Mouse (Mus musculus): ENCODE data around the gene Slc30a6. TPM values are rescaled to one million over a fixed set of nuclear protein-coding genes. Genes with fewer than 3 reads are reported as not detected.
A peak's percentile ranks its signal among the peaks of the same experiment; 100 is the strongest.

Gene Slc30a6
- 28.8 and 33.2 TPM in 2 replicates for polyA plus RNA-seq (2015; fragmentation: Nextera tagmentation; extraction: Ambion mirVana)

DNA sequence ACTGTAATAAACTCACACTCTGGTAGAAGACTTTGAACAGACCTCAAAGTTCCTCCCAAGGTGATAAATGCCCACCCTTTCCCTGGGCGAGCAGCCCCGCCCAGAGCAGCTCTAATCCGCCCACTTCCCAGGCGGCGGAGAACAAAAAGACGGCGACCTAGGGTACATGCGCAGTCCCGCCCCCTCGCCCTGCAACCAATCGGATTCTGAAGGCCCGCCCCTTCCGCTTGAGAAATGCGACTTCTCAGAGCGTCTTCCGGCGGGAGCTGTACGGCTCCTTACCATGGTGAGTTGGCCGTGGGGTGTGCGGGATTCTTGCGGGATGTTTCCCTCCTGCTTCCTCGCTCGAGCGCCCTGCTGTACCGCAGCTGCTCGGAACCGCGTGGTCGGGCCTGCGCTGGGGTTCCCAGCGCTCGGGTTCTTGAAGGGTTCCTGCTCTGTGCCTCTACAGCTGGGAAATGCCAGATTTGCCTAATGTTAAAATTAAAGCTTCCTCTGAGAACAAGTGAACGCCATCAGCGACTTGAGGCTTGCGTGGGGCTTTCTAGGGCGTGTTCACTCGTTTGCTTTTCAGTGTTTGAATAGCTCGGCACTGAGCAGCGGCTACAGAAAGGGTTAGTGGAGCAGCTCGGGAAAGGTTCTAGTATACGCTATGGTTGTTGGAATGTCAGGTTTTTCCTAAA lies at the start of gene Slc30a6:
TSS of gene Slc30a6 (plus strand) at position 226 of the 683 bp plus-strand sequence.
- WGBS: under 1% methylated on average over 41 of the region's 41 CpGs
- Histone ChIP-seq H3K4me3 (peak within 1 kb of the TSS; percentile 76), H3K4me2 (peak within 1 kb of the TSS; percentile 72), H3K36me3 (ENCODE audit: poor library complexity, severe bottlenecking) (no peaks in the 10 kb centered on the region), H3K27me3 (no peaks in the 10 kb centered on the region), H3K9me3 (replicated peaks) (no peaks in the 10 kb centered on the region), H3K27ac (peak within 1 kb of the TSS; percentile 88), H3K4me1 (peaks cover 14% of the 10 kb centered on the region), H3K9ac (peak within 1 kb of the TSS; percentile 92)
- ATAC-seq: peak; percentile 99

DNA sequence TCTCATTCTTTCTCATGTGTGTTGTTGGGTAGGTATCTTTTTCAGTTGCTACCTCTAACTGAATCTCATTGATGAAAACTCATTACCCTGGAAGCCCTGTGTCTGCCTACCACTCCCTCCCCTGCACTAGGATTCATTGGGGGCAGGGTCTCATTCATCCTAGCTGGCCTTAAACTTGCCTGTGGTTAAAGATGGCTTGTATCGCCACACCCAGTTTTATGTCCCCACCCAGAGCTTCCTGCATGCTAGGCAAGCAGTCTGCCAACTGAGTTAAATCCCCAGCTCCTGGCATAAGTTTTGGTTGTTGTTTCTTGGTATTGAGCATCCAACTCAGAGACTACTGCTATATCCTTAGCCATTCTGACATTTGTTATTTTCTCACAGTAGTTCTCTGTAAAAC lies 31.8 kb upstream of the Slc30a6 start:
- Histone ChIP-seq H3K9me3 (replicated peaks) (no peaks in the 10 kb centered on the region), H3K4me3 (no peak overlapping the region), H3K27me3 (no peaks in the 10 kb centered on the region), H3K9ac (no peak overlapping the region), H3K27ac (no peak overlapping the region), H3K4me1 (no peaks in the 10 kb centered on the region), H3K36me3 (ENCODE audit: poor library complexity, severe bottlenecking) (peaks cover 65% of the 10 kb centered on the region), H3K4me2 (no peak overlapping the region)
- WGBS: 93% methylated on average over 1 of the region's 1 CpGs
- no peak for ATAC-seq

DNA sequence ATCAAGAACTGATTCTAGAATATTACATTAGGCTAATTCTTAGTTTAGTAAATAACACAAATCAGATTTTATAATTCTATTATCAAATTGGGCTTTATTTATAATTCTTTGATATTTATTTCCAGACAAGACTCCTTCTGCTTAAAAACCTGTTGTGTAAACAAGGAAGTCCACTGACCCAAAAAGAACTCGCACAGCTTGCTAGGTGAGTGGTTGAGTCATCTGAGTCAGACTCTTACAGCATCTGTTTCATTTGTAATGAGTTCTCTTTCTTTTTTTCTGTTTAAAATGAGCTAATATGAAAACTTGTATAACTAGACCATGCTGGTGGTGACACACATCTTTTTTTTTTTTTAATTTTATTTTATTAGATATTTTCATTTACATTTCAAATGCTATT lies 18.5 kb upstream of the Slc30a6 start:
- H3K4me3 ChIP-seq: no peak overlapping the region
- H3K9me3 ChIP-seq (replicated peaks): no peaks in the 10 kb centered on the region
- no peak overlapping the region for H3K4me2 ChIP-seq
- no peaks in the 10 kb centered on the region for H3K27me3 ChIP-seq
- no peak overlapping the region for H3K9ac ChIP-seq
- 95% methylated on average over 1 of the region's 1 CpGs for WGBS
- H3K27ac ChIP-seq: no peak overlapping the region
- no peak for ATAC-seq
- H3K4me1 ChIP-seq: no peaks in the 10 kb centered on the region
- peaks cover 83% of the 10 kb centered on the region for H3K36me3 ChIP-seq (ENCODE audit: poor library complexity, severe bottlenecking)

DNA sequence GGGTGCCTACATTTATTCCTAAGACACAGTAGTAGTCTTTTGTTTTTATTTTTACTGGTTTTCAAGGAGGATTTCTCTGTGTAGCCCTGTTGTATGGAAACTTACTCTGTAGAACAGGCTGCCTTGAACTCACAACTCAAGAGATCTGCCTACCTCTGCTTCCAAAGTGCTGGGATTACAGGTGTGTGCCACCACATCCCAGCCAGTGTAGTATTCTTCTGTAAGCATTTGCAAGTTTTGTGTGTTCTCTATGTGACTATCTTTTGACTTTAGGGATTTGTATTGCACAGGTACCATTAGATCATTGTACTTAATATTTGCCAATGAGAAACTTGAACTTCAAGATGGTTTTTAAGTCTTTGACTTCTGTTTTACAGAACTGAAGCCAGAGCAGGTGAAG lies 8.8 kb upstream of the Slc30a6 start:
- H3K27ac ChIP-seq: no peak overlapping the region
- H3K9me3 ChIP-seq (replicated peaks): no peaks in the 10 kb centered on the region
- H3K36me3 ChIP-seq (ENCODE audit: poor library complexity, severe bottlenecking): peaks cover 69% of the 10 kb centered on the region
- H3K9ac ChIP-seq: no peak overlapping the region
- no peak for ATAC-seq
- no peak overlapping the region for H3K4me3 ChIP-seq
- no peaks in the 10 kb centered on the region for H3K4me1 ChIP-seq
- H3K4me2 ChIP-seq: no peak overlapping the region
- H3K27me3 ChIP-seq: no peaks in the 10 kb centered on the region

DNA sequence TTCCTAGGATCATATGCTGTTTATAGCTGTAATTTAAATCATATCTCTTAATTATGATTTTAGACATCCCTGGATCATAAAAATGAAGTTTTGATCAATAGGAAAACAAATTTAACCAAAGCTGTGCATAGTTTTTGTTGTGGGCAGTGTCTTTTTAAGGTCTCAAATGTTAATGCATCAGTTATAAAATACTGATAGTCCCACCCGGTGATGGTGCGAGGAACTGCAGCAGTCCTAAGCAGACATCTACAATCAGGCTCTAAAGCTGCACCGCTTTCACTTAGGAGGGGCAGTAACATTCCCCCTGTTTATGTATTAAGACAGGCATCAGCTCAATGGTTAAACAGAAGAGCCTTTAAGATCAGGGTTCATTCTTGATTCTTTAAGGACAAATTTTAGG lies 5.6 kb upstream of the Slc30a6 start:
- Histone ChIP-seq H3K4me2 (no peak overlapping the region), H3K36me3 (ENCODE audit: poor library complexity, severe bottlenecking) (peaks cover 37% of the 10 kb centered on the region), H3K27ac (no peak overlapping the region), H3K4me3 (no peak overlapping the region), H3K4me1 (no peaks in the 10 kb centered on the region), H3K9me3 (replicated peaks) (no peaks in the 10 kb centered on the region), H3K27me3 (no peaks in the 10 kb centered on the region), H3K9ac (no peak overlapping the region)
- 78% methylated on average over 3 of the region's 3 CpGs for WGBS
- no peak for ATAC-seq

DNA sequence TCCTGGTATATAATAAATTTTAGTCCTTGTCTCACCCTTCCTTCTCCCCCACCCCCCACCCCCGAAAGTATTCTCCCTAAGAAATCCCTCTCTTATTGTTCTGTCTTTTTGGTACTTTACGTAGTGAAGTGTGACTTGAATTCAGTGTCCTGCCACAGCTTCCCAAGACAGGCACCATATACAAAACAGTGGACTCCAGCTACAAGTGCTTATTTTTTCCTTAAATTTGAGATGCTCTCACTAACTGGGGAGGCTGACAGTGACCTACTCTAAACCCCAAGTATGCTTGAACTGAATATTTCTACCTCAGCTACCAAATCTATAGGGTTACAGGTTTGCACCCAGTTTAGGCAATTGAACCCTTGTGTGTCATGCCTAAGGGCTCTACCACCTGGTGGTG lies 1.0 kb upstream of the Slc30a6 start:
- Histone ChIP-seq H3K4me3 (no peak overlapping the region), H3K27me3 (no peaks in the 10 kb centered on the region), H3K9me3 (replicated peaks) (no peaks in the 10 kb centered on the region), H3K9ac (no peak overlapping the region), H3K27ac (no peak overlapping the region), H3K4me2 (0 out of 2 replicates have a peak overlapping the region, but pooled peaks have one; percentile 72), H3K4me1 (peaks cover 14% of the 10 kb centered on the region), H3K36me3 (ENCODE audit: poor library complexity, severe bottlenecking) (no peaks in the 10 kb centered on the region)
- no peak for ATAC-seq
- 75% methylated on average over 2 of the region's 2 CpGs for WGBS

DNA sequence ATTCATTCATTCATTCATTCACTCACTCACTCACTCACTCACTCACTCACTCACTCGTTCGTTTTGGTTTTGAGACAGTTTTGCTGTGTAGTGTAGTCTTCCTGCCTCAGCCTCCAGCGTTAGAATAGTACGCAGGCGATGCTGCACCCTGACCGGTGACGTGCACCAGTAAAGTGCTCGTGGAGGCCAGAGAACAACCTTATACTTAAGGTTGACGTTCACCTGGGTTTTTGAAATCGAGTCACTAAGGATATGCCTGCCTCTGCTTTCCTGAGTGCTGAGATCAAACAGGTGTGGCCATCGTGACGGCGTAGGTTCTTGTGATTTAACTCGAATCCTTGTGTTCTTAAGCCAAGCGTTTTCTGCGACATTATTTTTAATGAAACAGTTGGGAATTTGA lies 553 bp upstream of the Slc30a6 start:
- no peaks in the 10 kb centered on the region for H3K36me3 ChIP-seq (ENCODE audit: poor library complexity, severe bottlenecking)
- WGBS: 25% methylated on average over 16 of the region's 16 CpGs
- no peaks in the 10 kb centered on the region for H3K9me3 ChIP-seq (replicated peaks)
- peak; percentile 27 for ATAC-seq
- no peak overlapping the region for H3K27ac ChIP-seq
- H3K4me2 ChIP-seq: peak overlapping the region; percentile 72
- peaks cover 14% of the 10 kb centered on the region for H3K4me1 ChIP-seq
- H3K27me3 ChIP-seq: no peaks in the 10 kb centered on the region
- H3K9ac ChIP-seq: peak overlapping the region; percentile 43; the same call in 1 of the 2 replicates
- peak overlapping the region; percentile 76 for H3K4me3 ChIP-seq

DNA sequence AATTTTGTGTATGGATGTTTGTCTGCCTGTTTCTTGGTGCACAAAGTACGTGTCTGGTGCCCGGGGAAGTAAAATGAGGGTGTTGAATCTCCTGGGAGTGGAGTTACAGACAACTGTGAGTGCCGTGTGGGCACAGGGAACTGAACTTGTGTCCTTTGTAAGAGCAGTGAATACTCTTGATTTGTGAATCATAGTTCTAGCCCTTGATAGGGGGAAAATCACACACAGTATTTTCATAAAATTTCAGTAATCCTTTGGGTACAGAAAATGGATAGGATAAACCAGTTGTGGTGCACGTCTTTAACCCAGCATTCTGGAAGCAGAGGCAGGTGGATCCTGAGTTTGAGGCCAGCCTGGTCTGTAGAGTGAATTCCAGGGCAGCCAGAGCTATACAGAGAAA lies 1.4 kb downstream of the Slc30a6 start:
- H3K36me3 ChIP-seq (ENCODE audit: poor library complexity, severe bottlenecking): peaks cover under 1% of the 10 kb centered on the region; the same call in 1 of the 2 replicates
- H3K4me1 ChIP-seq: peaks cover 14% of the 10 kb centered on the region
- H3K27me3 ChIP-seq: no peaks in the 10 kb centered on the region
- ATAC-seq: no peak
- H3K4me3 ChIP-seq: peak overlapping the region; percentile 76; the same call in 1 of the 2 replicates
- H3K9me3 ChIP-seq (replicated peaks): no peaks in the 10 kb centered on the region
- peak overlapping the region; percentile 72 for H3K4me2 ChIP-seq
- H3K27ac ChIP-seq: no peak overlapping the region
- WGBS: 89% methylated on average over 4 of the region's 4 CpGs
- H3K9ac ChIP-seq: no peak overlapping the region; the same call in 1 of the 2 replicates

DNA sequence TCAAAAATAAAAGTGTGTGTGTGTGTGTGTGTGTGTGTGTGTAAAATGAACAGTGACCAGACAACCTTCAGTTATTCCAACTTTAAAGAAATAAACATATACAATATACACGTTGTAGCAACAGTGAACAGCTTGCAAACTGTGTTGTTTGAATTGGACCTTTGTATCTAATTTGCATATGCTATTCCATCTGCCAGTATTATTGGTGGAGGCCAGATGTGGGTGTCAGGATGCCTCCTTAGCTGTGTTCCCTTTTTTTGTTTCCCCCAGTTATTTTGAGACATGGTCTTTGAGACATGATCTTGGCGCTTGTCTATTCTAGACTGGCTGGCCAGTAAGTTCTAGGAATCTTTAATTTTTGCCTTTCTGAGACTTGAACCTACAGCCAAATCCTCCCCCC lies 1.8 kb downstream of the Slc30a6 start:
- Histone ChIP-seq H3K27ac (no peak overlapping the region), H3K9me3 (replicated peaks) (no peaks in the 10 kb centered on the region), H3K4me1 (peaks cover 14% of the 10 kb centered on the region), H3K9ac (no peak overlapping the region), H3K4me3 (no peak overlapping the region), H3K36me3 (ENCODE audit: poor library complexity, severe bottlenecking) (peaks cover 4% of the 10 kb centered on the region), H3K27me3 (no peaks in the 10 kb centered on the region), H3K4me2 (peak overlapping the region; percentile 72; the same call in 1 of the 2 replicates)
- 90% methylated on average over 2 of the region's 2 CpGs for WGBS
- no peak for ATAC-seq

DNA sequence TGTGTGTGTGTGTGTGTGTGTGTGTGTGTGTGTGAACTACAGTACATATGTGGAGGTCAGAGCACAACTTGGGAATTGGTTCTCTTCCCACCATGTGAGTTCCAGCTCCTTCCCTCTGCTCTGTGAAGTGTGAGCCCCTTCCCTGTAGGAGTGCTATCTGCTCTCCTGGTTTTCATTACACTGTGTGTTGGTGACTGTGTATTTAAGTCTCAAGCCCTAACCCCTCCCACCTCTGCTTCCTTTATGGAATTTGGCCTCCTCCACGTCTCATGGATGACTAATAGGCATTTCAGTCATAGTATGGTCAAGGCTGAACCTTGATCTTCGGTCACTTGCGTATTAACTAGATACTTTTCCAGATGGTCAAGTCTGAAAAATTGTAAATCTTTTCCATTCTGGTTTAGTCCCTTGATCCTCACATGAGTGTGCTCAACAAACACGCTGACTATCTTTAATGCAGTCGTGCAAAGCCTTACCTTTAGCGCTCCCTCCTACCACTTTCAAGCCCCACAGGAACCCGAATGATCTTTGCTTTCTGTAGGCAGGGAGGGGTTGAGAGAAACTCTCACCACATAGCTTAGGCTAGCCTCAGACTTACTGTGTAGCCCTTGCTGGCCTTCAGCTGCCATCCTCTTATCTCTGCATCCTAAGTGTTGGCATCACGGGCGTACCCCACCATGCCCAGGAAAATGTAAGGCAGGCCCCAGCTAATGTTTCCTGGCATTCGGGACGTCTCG lies 7.2 kb downstream of the Slc30a6 start:
- Histone ChIP-seq H3K27me3 (no peaks in the 10 kb centered on the region), H3K27ac (no peak overlapping the region), H3K36me3 (ENCODE audit: poor library complexity, severe bottlenecking) (peaks cover 52% of the 10 kb centered on the region), H3K4me3 (no peak overlapping the region), H3K4me1 (no peaks in the 10 kb centered on the region), H3K9me3 (replicated peaks) (no peaks in the 10 kb centered on the region), H3K4me2 (no peak overlapping the region), H3K9ac (no peak overlapping the region)
- ATAC-seq: no peak
- 95% methylated on average over 12 of the region's 12 CpGs for WGBS

DNA sequence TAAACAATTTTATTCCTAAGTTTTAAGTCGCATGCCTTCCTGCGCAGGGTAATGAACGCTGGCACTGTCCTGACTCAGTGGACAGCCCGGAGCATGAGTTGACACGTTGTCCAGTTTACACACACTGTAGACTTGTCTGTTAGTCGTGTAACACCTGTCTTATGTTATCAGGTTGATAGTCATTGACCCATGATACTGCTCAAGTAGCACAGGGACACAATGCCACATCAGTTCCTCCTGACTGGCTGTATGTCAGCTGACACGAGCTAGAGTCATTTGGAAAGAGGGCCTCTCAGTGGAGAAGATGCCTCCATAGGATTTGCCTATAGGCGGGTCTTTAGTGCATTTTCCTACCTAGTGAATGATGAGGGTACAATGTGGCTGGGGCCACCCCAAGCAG lies 11.1 kb downstream of the Slc30a6 start:
- H3K4me2 ChIP-seq: no peak overlapping the region
- H3K27me3 ChIP-seq: no peaks in the 10 kb centered on the region
- H3K4me3 ChIP-seq: no peak overlapping the region
- H3K9ac ChIP-seq: no peak overlapping the region
- no peaks in the 10 kb centered on the region for H3K4me1 ChIP-seq
- peaks cover 71% of the 10 kb centered on the region for H3K36me3 ChIP-seq (ENCODE audit: poor library complexity, severe bottlenecking)
- no peak overlapping the region for H3K27ac ChIP-seq
- WGBS: 90% methylated on average over 8 of the region's 8 CpGs
- H3K9me3 ChIP-seq (replicated peaks): no peaks in the 10 kb centered on the region
- no peak for ATAC-seq

DNA sequence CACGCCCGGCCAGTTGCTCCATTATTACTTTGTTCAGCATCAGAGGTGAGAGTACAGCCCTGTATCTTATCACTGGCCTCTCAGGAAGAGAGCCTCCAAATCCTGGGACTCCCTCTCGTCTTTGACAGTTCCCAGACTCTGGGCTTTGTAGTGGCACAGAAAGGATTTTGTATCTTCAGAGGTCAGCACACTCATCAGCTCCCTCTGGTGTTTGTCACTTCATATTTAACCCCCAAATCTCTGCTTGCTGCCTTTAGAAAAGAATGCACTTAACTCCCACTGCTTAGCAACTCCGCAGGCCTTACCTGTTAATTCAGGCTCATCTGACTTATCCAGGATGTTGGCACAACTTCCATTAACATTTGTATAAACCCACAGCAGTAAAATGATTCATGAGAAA lies 14.3 kb downstream of the Slc30a6 start:
- no peak overlapping the region for H3K27ac ChIP-seq

More for the DNA sequence above, 14.3 kb downstream of the Slc30a6 start:
- Histone ChIP-seq H3K9me3 (replicated peaks) (no peaks in the 10 kb centered on the region), H3K4me1 (no peaks in the 10 kb centered on the region), H3K4me2 (no peak overlapping the region), H3K27me3 (no peaks in the 10 kb centered on the region), H3K9ac (no peak overlapping the region), H3K4me3 (no peak overlapping the region), H3K36me3 (ENCODE audit: poor library complexity, severe bottlenecking) (peaks cover 69% of the 10 kb centered on the region)
- WGBS: 66% methylated on average over 4 of the region's 4 CpGs
- no peak for ATAC-seq
